ENCODE assay signal across 7 mouse cellular contexts in genomic region chr4:155490990-155491504, GRCm38 (mm10). TPM values are rescaled to one million over a fixed set of nuclear protein-coding genes. Genes with fewer than 3 reads are reported as not detected.
DNase-seq lines count a peak whose midpoint lies in the region; ATAC-seq lines count a peak whose summit lies in the region.

Gnb1 (plus strand) TSS chr4:155491361.

- H3K27ac ChIP-seq in intestine, embryonic 16.5 days (ENCODE audit: low read length) = peak within 1 kb of the TSS; percentile 92
- peak within 1 kb of the TSS; percentile 84 for H3K27ac ChIP-seq in midbrain, embryonic 11.5 days (ENCODE audit: low read depth, low read length)

- peaks cover 54% of the 10 kb centered on the region for H3K4me1 ChIP-seq in intestine, embryonic 16.5 days (ENCODE audit: control insufficient read depth, insufficient read depth, low read length)
- H3K4me1 ChIP-seq in midbrain, embryonic 11.5 days (ENCODE audit: control insufficient read depth, insufficient read depth, low read length) = peaks cover 19% of the 10 kb centered on the region

- ATAC-seq in intestine, embryonic 16.5 days = peak; percentile 47
- ATAC-seq in midbrain, embryonic 11.5 days (ENCODE audit: low FRiP score) = peak; percentile 89

- H3K4me3 ChIP-seq in intestine, embryonic 16.5 days (ENCODE audit: low read length) = peak within 1 kb of the TSS; percentile 99
- H3K4me3 ChIP-seq in midbrain, embryonic 11.5 days (ENCODE audit: low read depth, low read length) = peak within 1 kb of the TSS; percentile 99

- H3K36me3 ChIP-seq in intestine, embryonic 16.5 days (ENCODE audit: control insufficient read depth, insufficient read depth, low read length) = no peaks in the 10 kb centered on the region
- no peaks in the 10 kb centered on the region for H3K36me3 ChIP-seq in midbrain, embryonic 11.5 days (ENCODE audit: control insufficient read depth, insufficient read depth, low read length)

- under 1% methylated on average over 38 of the region's 60 CpGs for WGBS in intestine, embryonic 16.5 days
- 0% methylated on average over 34 of the region's 60 CpGs for WGBS in midbrain, embryonic 11.5 days

- peak within 1 kb of the TSS; percentile 100 for H3K9ac ChIP-seq in intestine, embryonic 16.5 days (ENCODE audit: low read depth, low read length)
- peak within 1 kb of the TSS; percentile 100 for H3K9ac ChIP-seq in midbrain, embryonic 11.5 days (ENCODE audit: low read length)

- no peaks in the 10 kb centered on the region for H3K27me3 ChIP-seq in intestine, embryonic 16.5 days (replicated peaks; ENCODE audit: control insufficient read depth, insufficient read depth, low read length)
- H3K27me3 ChIP-seq in midbrain, embryonic 11.5 days (ENCODE audit: control insufficient read depth, insufficient read depth, low read length) = no peaks in the 10 kb centered on the region; the same call in 1 of the 2 replicates

- intact Hi-C loops in left cerebral cortex, postnatal 36 days (cut with DNase I) = loop anchor here (2.0 kb wide), 1 partner anchor 74 kb away; no protein-coding TSS in a partner anchor

- H3K9me3 ChIP-seq in intestine, embryonic 16.5 days (ENCODE audit: control insufficient read depth, low read length) = no peaks in the 10 kb centered on the region
- H3K9me3 ChIP-seq in midbrain, embryonic 11.5 days (ENCODE audit: control insufficient read depth, low read length) = no peaks in the 10 kb centered on the region

- peak within 1 kb of the TSS; percentile 80 for H3K4me2 ChIP-seq in intestine, embryonic 16.5 days (ENCODE audit: low read depth, low read length)
- H3K4me2 ChIP-seq in midbrain, embryonic 11.5 days = peak within 1 kb of the TSS; percentile 74

- DNase-seq in adrenal gland, adult 2 months = peak; percentile 94
- DNase-seq in embryo, embryonic 11.5 days (ENCODE audit: low read depth, low spot score) = peak; percentile 85
- peak; percentile 96 to 97 for DNase-seq in gastrocnemius, postnatal 4 days (ENCODE audit: low spot score in 2 of 2)
- DNase-seq in left cerebral cortex, postnatal 36 days (ENCODE audit: low spot score in 2 of 2) = peak; percentile 88 to 94
- peak; percentile 100 for DNase-seq in midbrain, embryonic 11.5 days (ENCODE audit: low spot score, missing footprints)
- DNase-seq in skeletal muscle tissue, adult 2 months (ENCODE audit: low read depth, low spot score) = peak; percentile 88

RNA-seq across cellular contexts. Expression of gene Gnb1, which starts in this region (rescaled TPM):
- total RNA-seq in adrenal gland, adult 2 months (2021) = 100 to 1,000 TPM; 445 to 452 TPM
- polyA plus RNA-seq in adrenal gland, adult 2 months (2012; rRNA removed) = 353 and 354 TPM in 2 replicates
- total RNA-seq in gastrocnemius, postnatal 4 days (2021) = 100 to 1,000 TPM; 272 to 286 TPM
- polyA plus RNA-seq in intestine, embryonic 16.5 days (2015; fragmentation: Nextera tagmentation; extraction: Ambion mirVana) = 300 and 376 TPM in 2 replicates
- total RNA-seq in left cerebral cortex, postnatal 36 days (2021) = 100 to 1,000 TPM; 857 to 949 TPM
- polyA plus RNA-seq in midbrain, embryonic 11.5 days (2014; fragmentation: Nextera tagmentation; extraction: Ambion mirVana) = 771 and 811 TPM in 2 replicates

Comparison
In these comparisons a context has a peak if more than half of its experiments do, and no peak if none do; other contexts are left out.
1. Peak in every context shown above with its lines: DNase-seq, ATAC-seq, H3K4me3 ChIP-seq and H3K27ac ChIP-seq.